Mouse (Mus musculus) myocyte (in vitro differentiated cells): ENCODE results near the gene Dusp14. TPM values are rescaled to one million over a fixed set of nuclear protein-coding genes. Genes with fewer than 3 reads are reported as not detected.

Experiments
- H3K27me3 ChIP-seq: one replicate; pipeline ENCODE4 v1.6.1; 2011; ENCODE audit not compliant: control insufficient read depth, insufficient read depth, insufficient read length
- H3K36me3 ChIP-seq: one replicate; pipeline ENCODE4 v1.6.1; 2011; ENCODE audit not compliant: control insufficient read depth, insufficient read depth
- H3K4me2 ChIP-seq: one replicate; pipeline ENCODE4 v1.6.1; 2011; ENCODE audit warnings: low read depth, control low read depth
- H3K4me3 ChIP-seq: one replicate; pipeline ENCODE4 v1.5.1; 2011; ENCODE audit warnings: mild to moderate bottlenecking, control low read depth, moderate library complexity
- H3K79me2 ChIP-seq: one replicate; pipeline ENCODE4 v1.6.1; 2011; ENCODE audit not compliant: control insufficient read depth, insufficient read depth
- H3ac ChIP-seq: one replicate; pipeline ENCODE4 v1.6.1; 2011; ENCODE audit not compliant: control insufficient read depth, insufficient read length
- CEBPB ChIP-seq: IDR thresholded peaks from 2 replicates; pipeline ENCODE4 v1.6.1; 2011; ENCODE audit warnings: mild to moderate bottlenecking, moderate library complexity; ENCODE audit not compliant: poor library complexity, insufficient read depth, severe bottlenecking
- E2F4 ChIP-seq: IDR thresholded peaks from one replicate; pipeline ENCODE4 v1.6.1; 2011; ENCODE audit warnings: mild to moderate bottlenecking, control low read depth, moderate library complexity; ENCODE audit not compliant: insufficient read depth
- MAX ChIP-seq: IDR thresholded peaks from one replicate; pipeline ENCODE4 v1.6.1; 2011; ENCODE audit warnings: low read depth, mild to moderate bottlenecking, control low read depth
- MYOD1 ChIP-seq, 3 experiments: IDR thresholded peaks; one replicate each; pipeline ENCODE4 v1.6.1; 2011; ENCODE audit warnings: control low read depth in 2 of 3, low read depth in 2 of 3, mild to moderate bottlenecking in 2 of 3, moderate library complexity in 1 of 3; ENCODE audit not compliant: insufficient read length in 2 of 3, control insufficient read depth in 1 of 3
- MYOG ChIP-seq, 3 experiments: IDR thresholded peaks; one replicate each; pipeline ENCODE4 v1.6.1; 2011; ENCODE audit warnings: control low read depth in 2 of 3, low read depth in 2 of 3, mild to moderate bottlenecking in 2 of 3; ENCODE audit not compliant: insufficient read length in 2 of 3, control insufficient read depth in 1 of 3, insufficient read depth in 1 of 3
- POLR2A ChIP-seq: IDR thresholded peaks from one replicate; pipeline ENCODE4 v1.6.1; 2011; ENCODE audit warnings: low read depth, mild to moderate bottlenecking, control low read depth, moderate library complexity; ENCODE audit not compliant: insufficient read length
- POLR2AphosphoS2 ChIP-seq: IDR thresholded peaks from one replicate; pipeline ENCODE4 v1.6.1; 2011; ENCODE audit warnings: low read depth, control low read depth; ENCODE audit not compliant: insufficient read length
- REST ChIP-seq: IDR thresholded peaks from one replicate; pipeline ENCODE4 v1.6.1; 2011; ENCODE audit warnings: mild to moderate bottlenecking, control low read depth, moderate library complexity; ENCODE audit not compliant: insufficient read depth, insufficient read length
- SRF ChIP-seq: IDR thresholded peaks from one replicate; pipeline ENCODE4 v1.6.1; 2011; ENCODE audit warnings: low read depth; ENCODE audit not compliant: control insufficient read depth, insufficient read length
- TCF12 ChIP-seq: IDR thresholded peaks from one replicate; pipeline ENCODE4 v1.6.1; 2011; ENCODE audit warnings: mild to moderate bottlenecking, control low read depth; ENCODE audit not compliant: poor library complexity, insufficient read depth, severe bottlenecking
- TCF3 ChIP-seq: IDR thresholded peaks from one replicate; pipeline ENCODE4 v1.6.1; 2011; ENCODE audit warnings: low read depth, control low read depth; ENCODE audit not compliant: insufficient read length
- USF1 ChIP-seq: IDR thresholded peaks from one replicate; pipeline ENCODE4 v1.6.1; 2011; ENCODE audit warnings: low read depth, mild to moderate bottlenecking, control low read depth, moderate library complexity
- polyA plus RNA-seq: library from polyadenylated mRNA; unstranded; fragments of >200 nt; fragmentation: generic; extraction: Trizol; gene quantifications from one replicate; pipeline ENCODE4 v1.2.1, GENCODE M21; 2012; ENCODE audit warnings: missing spikeins

Dusp14 gene
- polyA plus RNA-seq, 1 experiment = 61.1 TPM

GRCm38 (mm10) chr11:84068191-84069033, 649 bp downstream of the Dusp14 start:
- Histone ChIP-seq H3K27me3 (no peaks in the 10 kb centered on the region), H3K4me2 (peak overlapping the region; percentile 89), H3K79me2 (peaks cover 33% of the 10 kb centered on the region), H3K4me3 (peak overlapping the region; percentile 57), H3ac (peak overlapping the region; percentile 82), H3K36me3 (no peaks in the 10 kb centered on the region)
- TF ChIP-seq POLR2A (peak; percentile 77), USF1 (no peak), SRF (no peak), MYOD1 (IDR thresholded peaks at IDR 0.05; ENCODE audit: control insufficient read depth in 1 of 3, insufficient read length in 2 of 3, low read depth in 2 of 3) (peak in 1 of 3 experiments; percentile 29), MYOG (IDR thresholded peaks at IDR 0.05; ENCODE audit: control insufficient read depth in 1 of 3, insufficient read depth in 1 of 3, insufficient read length in 2 of 3, low read depth in 2 of 3) (no peak), TCF3 (no peak), CEBPB (no peak), POLR2AphosphoS2 (peak; percentile 88), E2F4 (no peak), MAX (no peak), REST (no peak), TCF12 (no peak)

DNA sequence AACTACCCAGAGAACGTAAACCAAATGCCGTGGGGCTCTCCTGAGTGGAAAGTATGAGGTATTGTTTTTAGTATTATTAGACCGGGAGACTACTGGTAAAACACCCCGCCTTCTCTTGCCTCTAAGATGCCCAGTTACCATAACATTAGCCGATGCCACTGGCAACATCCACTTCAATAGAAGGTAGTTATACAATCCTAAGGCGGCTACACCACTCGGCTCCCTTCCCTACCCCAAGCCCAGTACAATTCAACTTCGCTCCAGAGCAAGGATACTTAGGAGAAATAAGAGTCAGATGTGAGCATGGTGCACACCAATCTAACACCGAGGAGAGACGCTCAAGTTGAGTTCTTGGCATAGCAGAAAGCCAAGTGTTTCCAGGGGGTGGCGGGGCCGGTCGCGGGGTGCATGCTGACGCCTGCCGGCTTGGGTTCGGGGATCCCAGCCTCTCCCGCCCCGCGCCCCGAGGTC, 1.3 kb downstream of the Dusp14 start:
- H3K4me2 ChIP-seq = peak overlapping the region; percentile 89
- H3K27me3 ChIP-seq = no peaks in the 10 kb centered on the region
- H3K79me2 ChIP-seq = peaks cover 38% of the 10 kb centered on the region
- H3K36me3 ChIP-seq = no peaks in the 10 kb centered on the region
- peak overlapping the region; percentile 57 for H3K4me3 ChIP-seq
- peak overlapping the region; percentile 82 for H3ac ChIP-seq
- no peak for TF ChIP-seq TCF3
- no peak for TF ChIP-seq MYOD1 (IDR thresholded peaks at IDR 0.05; ENCODE audit: control insufficient read depth in 1 of 3, insufficient read length in 2 of 3, low read depth in 2 of 3)
- TF ChIP-seq CEBPB = no peak
- no peak for TF ChIP-seq E2F4
- TF ChIP-seq MAX = no peak
- TF ChIP-seq POLR2A = no peak
- TF ChIP-seq SRF = no peak
- no peak for TF ChIP-seq TCF12

GRCm38 (mm10) chr11:84066927-84067645, 2.0 kb downstream of the Dusp14 start:
- TF ChIP-seq REST = no peak
- TF ChIP-seq TCF12 = no peak
- TF ChIP-seq MAX = no peak
- TF ChIP-seq POLR2A = peak; percentile 55
- peak in 1 of 3 experiments; percentile 44 for TF ChIP-seq MYOD1 (IDR thresholded peaks at IDR 0.05; ENCODE audit: control insufficient read depth in 1 of 3, insufficient read length in 2 of 3, low read depth in 2 of 3)
- no peak for TF ChIP-seq CEBPB
- TF ChIP-seq TCF3 = no peak
- peak in 1 of 3 experiments; percentile 55 for TF ChIP-seq MYOG (IDR thresholded peaks at IDR 0.05; ENCODE audit: control insufficient read depth in 1 of 3, insufficient read depth in 1 of 3, insufficient read length in 2 of 3, low read depth in 2 of 3)
- no peak for TF ChIP-seq E2F4
- TF ChIP-seq POLR2AphosphoS2 = no peak
- Histone ChIP-seq H3K4me2 (peak overlapping the region; percentile 89), H3ac (peak overlapping the region; percentile 82), H3K4me3 (peak overlapping the region; percentile 57), H3K36me3 (no peaks in the 10 kb centered on the region), H3K79me2 (peaks cover 39% of the 10 kb centered on the region), H3K27me3 (no peaks in the 10 kb centered on the region)

DNA sequence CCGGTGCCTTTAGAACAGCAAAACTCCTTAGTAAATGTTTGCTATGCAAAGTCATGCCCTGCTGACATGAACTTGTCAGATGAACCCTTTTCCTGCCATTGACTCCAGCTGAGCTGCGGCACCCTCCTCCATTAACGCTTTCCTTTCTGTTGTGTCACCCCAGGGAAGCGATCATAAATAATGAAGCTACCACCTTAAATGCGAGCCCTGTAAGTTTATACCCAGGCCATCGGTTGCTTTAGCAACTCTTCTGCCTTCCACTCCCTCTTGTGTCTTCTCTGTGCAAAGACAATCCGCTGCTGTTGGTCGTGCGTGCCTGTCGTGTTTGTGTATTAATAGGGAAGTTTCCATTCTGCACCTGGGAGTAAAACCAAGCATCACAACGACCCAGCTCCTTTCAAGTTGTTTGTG, 3.0 kb downstream of the Dusp14 start:
- Histone ChIP-seq H3K79me2 (peaks cover 49% of the 10 kb centered on the region), H3K27me3 (no peaks in the 10 kb centered on the region), H3K4me3 (peak overlapping the region; percentile 57), H3K36me3 (no peaks in the 10 kb centered on the region), H3K4me2 (peak overlapping the region; percentile 89), H3ac (no peak overlapping the region)
- no peak for TF ChIP-seq MYOD1 (IDR thresholded peaks at IDR 0.05; ENCODE audit: control insufficient read depth in 1 of 3, insufficient read length in 2 of 3, low read depth in 2 of 3)
- no peak for TF ChIP-seq E2F4
- no peak for TF ChIP-seq REST
- TF ChIP-seq TCF12 = no peak
- TF ChIP-seq POLR2AphosphoS2 = no peak
- TF ChIP-seq TCF3 = no peak
- no peak for TF ChIP-seq SRF
- TF ChIP-seq POLR2A = no peak
- no peak for TF ChIP-seq CEBPB
- no peak for TF ChIP-seq USF1
- TF ChIP-seq MAX = no peak
- TF ChIP-seq MYOG (IDR thresholded peaks at IDR 0.05; ENCODE audit: control insufficient read depth in 1 of 3, insufficient read depth in 1 of 3, insufficient read length in 2 of 3, low read depth in 2 of 3) = no peak
